Comparison of ENCODE assay signal across 8 mouse cellular contexts in genomic region chr11:119085279-119086062, GRCm38 (mm10). TPM values are rescaled to one million over a fixed set of nuclear protein-coding genes. Genes with fewer than 3 reads are reported as not detected.
DNase-seq lines count a peak whose midpoint lies in the region; ATAC-seq and TF ChIP-seq lines count a peak whose summit lies in the region.

No protein-coding gene starts in this region.

- DNase-seq in forebrain, embryonic 14.5 days (ENCODE audit: low spot score), result peak; percentile 84
- DNase-seq in heart, postnatal 36 days, result peak; percentile 67 to 87
- peak; percentile 68 to 77 for DNase-seq in layer of hippocampus, adult 2 months (ENCODE audit: low spot score in 2 of 2)
- DNase-seq in lung, embryonic 14.5 days, result peak; percentile 76
- DNase-seq in retina, adult 2 months (ENCODE audit: low read depth, low spot score), result peak; percentile 37
- peak; percentile 77 for DNase-seq in thymus, postnatal 36 days

- under 1% methylated on average over 55 of the region's 66 CpGs for WGBS in forebrain, embryonic 14.5 days
- under 1% methylated on average over 63 of the region's 66 CpGs for WGBS in lung, embryonic 14.5 days

- no peaks in the 10 kb centered on the region for H3K36me3 ChIP-seq in E14TG2a.4 (ENCODE audit: insufficient read depth, low read length)
- peaks cover 20% of the 10 kb centered on the region for H3K36me3 ChIP-seq in forebrain, embryonic 14.5 days (ENCODE audit: control insufficient read depth, insufficient read depth, low read length)
- peaks cover 21% of the 10 kb centered on the region for H3K36me3 ChIP-seq in lung, embryonic 14.5 days (ENCODE audit: insufficient read depth)

- H3K4me2 ChIP-seq in forebrain, embryonic 14.5 days (ENCODE audit: low read length), result peak overlapping the region; percentile 85
- peak overlapping the region; percentile 95 for H3K4me2 ChIP-seq in lung, embryonic 14.5 days

- peak; percentile 62 for ATAC-seq in forebrain, embryonic 14.5 days
- ATAC-seq in lung, embryonic 14.5 days (ENCODE audit: insufficient read depth), result peak; percentile 42

- peak overlapping the region; percentile 91 for H3K9ac ChIP-seq in forebrain, embryonic 14.5 days (ENCODE audit: low read length)
- peak overlapping the region; percentile 91 for H3K9ac ChIP-seq in lung, embryonic 14.5 days

- H3K9me3 ChIP-seq in E14TG2a.4 (ENCODE audit: low read length), result no peaks in the 10 kb centered on the region
- no peaks in the 10 kb centered on the region for H3K9me3 ChIP-seq in forebrain, embryonic 14.5 days (replicated peaks; ENCODE audit: control insufficient read depth, low read length)
- H3K9me3 ChIP-seq in lung, embryonic 14.5 days (ENCODE audit: low read depth, low read length), result no peaks in the 10 kb centered on the region

- H3K27me3 ChIP-seq in E14TG2a.4 (ENCODE audit: insufficient read depth, low read length), result peaks cover 96% of the 10 kb centered on the region
- peaks cover 50% of the 10 kb centered on the region for H3K27me3 ChIP-seq in forebrain, embryonic 14.5 days (replicated peaks; ENCODE audit: control insufficient read depth, insufficient read depth, low read length)
- H3K27me3 ChIP-seq in lung, embryonic 14.5 days (ENCODE audit: insufficient read depth, low read length), result peaks cover 42% of the 10 kb centered on the region

- no peak for TF ChIP-seq CTCF in E14TG2a.4 (conservative IDR thresholded peaks at IDR 0.05; ENCODE audit: low read length)
- TF ChIP-seq CTCF in layer of hippocampus, adult 2 months (conservative IDR thresholded peaks at IDR 0.05), result 0 out of 2 replicates have a peak, but pooled peaks have one; percentile 25
- TF ChIP-seq CTCF in lung, embryonic 14.5 days (IDR thresholded peaks at IDR 0.05; ENCODE audit: low read depth), result peak; percentile 27; the same call in 1 of the 2 replicates

- H3K27ac ChIP-seq in brown adipose tissue, adult 24 weeks (replicated peaks; ENCODE audit: low read depth, low read length), result peak overlapping the region; percentile 77
- peak overlapping the region; percentile 99 for H3K27ac ChIP-seq in forebrain, embryonic 14.5 days (ENCODE audit: low read depth, low read length)
- H3K27ac ChIP-seq in layer of hippocampus, adult 2 months, result peak overlapping the region; percentile 99
- H3K27ac ChIP-seq in lung, embryonic 14.5 days (ENCODE audit: low read depth), result peak overlapping the region; percentile 99

- intact Hi-C loops in heart, postnatal 36 days (cut with DNase I), result loop anchor here (1.0 kb wide), 1 partner anchor 31 kb away; no protein-coding TSS in a partner anchor

- H3K4me1 ChIP-seq in E14TG2a.4 (replicated peaks; ENCODE audit: low read depth, low read length), result peaks cover 84% of the 10 kb centered on the region
- peaks cover 13% of the 10 kb centered on the region for H3K4me1 ChIP-seq in brown adipose tissue, adult 24 weeks (ENCODE audit: control insufficient read depth, insufficient read depth, insufficient read length, low read length)
- peaks cover 48% of the 10 kb centered on the region for H3K4me1 ChIP-seq in forebrain, embryonic 14.5 days (ENCODE audit: control insufficient read depth, insufficient read depth, low read length)
- H3K4me1 ChIP-seq in lung, embryonic 14.5 days (ENCODE audit: insufficient read depth), result peaks cover 31% of the 10 kb centered on the region

- H3K4me3 ChIP-seq in E14TG2a.4 (replicated peaks; ENCODE audit: low read length), result peak overlapping the region; percentile 81
- peak overlapping the region; percentile 98 for H3K4me3 ChIP-seq in brown adipose tissue, adult 24 weeks (ENCODE audit: insufficient read depth, low read depth, low read length)
- peak overlapping the region; percentile 90 for H3K4me3 ChIP-seq in forebrain, embryonic 14.5 days (ENCODE audit: low read depth, low read length)
- H3K4me3 ChIP-seq in layer of hippocampus, adult 2 months, result peak overlapping the region; percentile 82
- H3K4me3 ChIP-seq in lung, embryonic 14.5 days (ENCODE audit: low read depth, low read length), result peak overlapping the region; percentile 95

RNA-seq across cellular contexts. Expression of gene Cbx4, which starts 0.6 kb away (rescaled TPM):
- 37.3 and 37.4 TPM in 2 replicates for polyA plus RNA-seq in brown adipose tissue, adult 24 weeks (2012; ENCODE audit: insufficient read depth, insufficient read length, missing spikeins)
- polyA plus RNA-seq in forebrain, embryonic 14.5 days (2014; fragmentation: Nextera tagmentation; extraction: Ambion mirVana), result 9.3 and 14.5 TPM in 2 replicates
- total RNA-seq in heart, postnatal 36 days (2021), result 10 to 100 TPM; 11.5 to 13.6 TPM
- total RNA-seq in layer of hippocampus, adult 2 months (2021), result 10 to 100 TPM; 53.7 to 60.4 TPM
- polyA plus RNA-seq in lung, embryonic 14.5 days (2014; fragmentation: Nextera tagmentation; extraction: Ambion mirVana), result 13.1 and 13.8 TPM in 2 replicates

RNA-seq across cellular contexts. Expression of gene Cbx8, which starts 44.7 kb away (rescaled TPM):
- 4.7 and 9.1 TPM in 2 replicates for polyA plus RNA-seq in brown adipose tissue, adult 24 weeks (2012; ENCODE audit: insufficient read depth, insufficient read length, missing spikeins)
- 12.8 and 15.0 TPM in 2 replicates for polyA plus RNA-seq in forebrain, embryonic 14.5 days (2014; fragmentation: Nextera tagmentation; extraction: Ambion mirVana)
- total RNA-seq in heart, postnatal 36 days (2021), result 1 to 10 TPM; 5.3 to 9.1 TPM
- total RNA-seq in layer of hippocampus, adult 2 months (2021), result 10 to 100 TPM; 10.2 to 11.3 TPM
- polyA plus RNA-seq in lung, embryonic 14.5 days (2014; fragmentation: Nextera tagmentation; extraction: Ambion mirVana), result 8.5 and 8.8 TPM in 2 replicates

Comparison
In these comparisons a context has a peak if more than half of its experiments do, and no peak if none do; other contexts are left out.
1. Peak in every context shown above with its lines: DNase-seq, ATAC-seq, H3K4me3 ChIP-seq and H3K27ac ChIP-seq.